Mouse (Mus musculus) megakaryocyte, embryonic 14.5 days (primary cell): ENCODE results near the gene Gopc.

ENCODE experiments used
- FLI1 ChIP-seq: IDR thresholded peaks from 2 replicates; pipeline ENCODE4 v1.6.1; 2012; ENCODE audit warnings: low read length, inconsistent platforms, mixed read lengths
- GATA1 ChIP-seq: IDR thresholded peaks from 3 replicates; pipeline ENCODE4 v1.6.1; 2012; ENCODE audit warnings: mixed read lengths, low read length, inconsistent platforms, borderline replicate concordance

- no peak for TF ChIP-seq FLI1
- no peak for TF ChIP-seq GATA1
Observed at GRCm38 (mm10) chr10:52358467-52358866, 23.5 kb downstream of the Gopc start, which contains the start of gene Gm26741.
